Mouse (Mus musculus): Measurements from ENCODE around the gene Sdk2.

DNA sequence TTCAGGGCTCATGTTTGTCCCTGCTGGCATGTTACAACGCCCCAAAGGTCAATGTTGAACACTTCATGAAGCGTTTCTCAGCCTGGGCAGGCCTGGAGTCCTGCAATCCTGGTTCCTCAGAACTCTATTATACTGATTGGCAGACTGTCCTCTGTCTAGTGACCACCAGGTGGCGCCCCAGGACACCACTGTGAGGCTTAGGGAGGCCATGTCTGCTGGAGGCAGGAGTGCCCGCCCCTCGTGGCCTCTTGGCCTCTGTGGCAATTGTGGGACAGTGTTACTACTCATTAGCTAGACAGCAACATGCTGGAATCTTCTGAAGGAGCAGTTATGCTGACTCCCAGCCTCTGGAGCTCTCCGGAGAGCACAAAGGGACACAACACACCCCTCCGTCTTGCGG is 201.2 kb downstream of the Sdk2 start:
- peak; percentile 87; the same call in 1 of the 2 replicates for TF ChIP-seq CTCF (IDR thresholded peaks at IDR 0.05; ENCODE audit: extremely low read depth, insufficient read depth, insufficient read length, insufficient replicate concordance)
- TF ChIP-seq POLR2A (IDR thresholded peaks at IDR 0.05; ENCODE audit: low read depth, low read length): no peak
